Mouse (Mus musculus) hindbrain, embryonic 16.5 days (tissue): ENCODE measurements around the gene Camkmt. TPM values are rescaled to one million over a fixed set of nuclear protein-coding genes. Genes with fewer than 3 reads are reported as not detected.

ENCODE experiments used
- ATAC-seq: fragments of 200-750 bp; cut with Nextera tagmentation; 2 replicates; pipeline ENCODE4 v1.8.0; 2017; ENCODE audit warnings: moderate TSS enrichment, moderate library complexity
- H3K27ac ChIP-seq: fragments of 300-500 bp; sonication (generic); 2 replicates; pipeline ENCODE4 v1.5.1; 2014; ENCODE audit warnings: low read depth, mild to moderate bottlenecking, control low read depth, low read length, moderate library complexity
- H3K27me3 ChIP-seq: fragments of 300-500 bp; sonication (generic); replicated peaks from 2 replicates; pipeline ENCODE4 v1.6.1; 2014; ENCODE audit warnings: low read length; ENCODE audit not compliant: control insufficient read depth, insufficient read depth
- H3K36me3 ChIP-seq: fragments of 300-500 bp; sonication (generic); 2 replicates; pipeline ENCODE4 v1.6.1; 2014; ENCODE audit warnings: mild to moderate bottlenecking, low read length, moderate library complexity, mixed read lengths; ENCODE audit not compliant: control insufficient read depth, insufficient read depth
- H3K4me1 ChIP-seq: fragments of 300-500 bp; sonication (generic); 2 replicates; pipeline ENCODE4 v1.6.1; 2014; ENCODE audit warnings: low read depth, low read length; ENCODE audit not compliant: control insufficient read depth, insufficient read depth
- H3K4me2 ChIP-seq: fragments of 300-500 bp; sonication (generic); 2 replicates; pipeline ENCODE4 v1.6.1; 2014; ENCODE audit warnings: mild to moderate bottlenecking, low read length, control low read depth, moderate library complexity
- H3K4me3 ChIP-seq: fragments of 300-500 bp; sonication (generic); 2 replicates; pipeline ENCODE4 v1.5.1; 2014; ENCODE audit warnings: mild to moderate bottlenecking, low read length, control low read depth, moderate library complexity
- H3K9ac ChIP-seq: fragments of 300-500 bp; sonication (generic); 2 replicates; pipeline ENCODE4 v1.6.1; 2014; ENCODE audit warnings: low read depth, mild to moderate bottlenecking, control low read depth, low read length, moderate library complexity
- H3K9me3 ChIP-seq: fragments of 300-500 bp; sonication (generic); 2 replicates; pipeline ENCODE4 v1.6.1; 2014; ENCODE audit warnings: mild to moderate bottlenecking, low read length, moderate library complexity; ENCODE audit not compliant: control insufficient read depth
- WGBS: fragments of 180-500 bp; shearing (Covaris S2); extraction: QIAGEN DNeasy Blood & Tissue Kit; methylation state at CpG from one replicate; pipeline ENCODE4 v1.1.7; 2014; 5-methylcytosine and 5-hydroxymethylcytosine counted together
- polyA plus RNA-seq: library from polyadenylated mRNA; unstranded; fragments of >200 nt; fragmentation: Nextera tagmentation; extraction: Ambion mirVana; gene quantifications from 2 replicates; pipeline ENCODE4 v1.2.1, GENCODE M21; 2015

The Camkmt gene
- polyA plus RNA-seq, 1 experiment from 2014 or later, result 22.9 TPM

DNA sequence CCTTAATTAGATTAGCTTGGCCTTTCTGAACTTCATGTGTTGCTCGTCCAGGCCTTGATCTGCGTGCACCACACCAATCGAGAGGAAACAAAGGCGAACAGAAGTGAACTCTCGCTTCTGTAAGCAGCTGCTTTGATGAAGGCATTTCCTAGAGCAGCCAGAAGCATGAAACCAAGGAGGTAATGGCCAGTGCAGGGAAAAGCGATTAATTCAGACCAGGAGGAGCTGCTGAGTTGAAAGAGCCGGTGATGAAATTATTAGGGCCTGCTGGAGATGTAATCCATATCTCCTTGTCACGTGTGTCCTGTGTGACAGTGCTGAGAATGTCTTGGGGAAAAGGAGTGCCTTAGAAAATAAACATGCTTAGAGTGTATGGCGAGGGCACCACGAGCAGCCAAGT lies 228.0 kb downstream of the Camkmt start:
- 75% methylated on average over 10 of the region's 10 CpGs for WGBS
- Histone ChIP-seq H3K9me3 (no peaks in the 10 kb centered on the region), H3K4me3 (no peak overlapping the region), H3K36me3 (no peaks in the 10 kb centered on the region), H3K27me3 (no peaks in the 10 kb centered on the region), H3K4me1 (no peaks in the 10 kb centered on the region), H3K27ac (no peak overlapping the region), H3K9ac (no peak overlapping the region), H3K4me2 (no peak overlapping the region)
- no peak for ATAC-seq

DNA sequence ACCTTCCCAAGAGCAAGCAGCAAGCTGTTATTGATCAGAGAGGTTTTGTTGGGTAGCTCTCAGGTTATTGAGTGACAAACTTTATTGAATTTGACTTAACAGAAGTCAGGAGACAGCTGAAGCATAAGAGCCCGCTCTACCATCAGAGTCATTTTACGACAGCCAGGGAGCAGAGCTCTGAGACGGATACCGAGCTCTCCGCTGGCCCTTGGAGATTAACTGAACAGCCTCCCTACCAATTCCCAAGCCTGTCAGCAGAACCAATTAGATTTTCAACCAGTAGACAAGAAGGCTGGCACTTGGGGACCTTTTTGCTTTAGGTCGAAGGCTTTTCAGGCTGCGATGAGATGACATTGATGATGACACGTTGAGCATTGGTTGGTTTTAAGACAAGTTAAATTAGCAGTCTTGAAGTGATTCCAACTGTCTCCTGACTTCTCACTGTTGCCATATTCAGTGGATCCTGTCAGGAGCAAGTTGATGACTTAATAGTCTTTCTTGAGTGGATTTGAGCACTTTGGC lies 229.5 kb downstream of the Camkmt start:
- Histone ChIP-seq H3K36me3 (no peaks in the 10 kb centered on the region), H3K27me3 (no peaks in the 10 kb centered on the region), H3K4me2 (no peak overlapping the region), H3K27ac (no peak overlapping the region), H3K4me3 (no peak overlapping the region), H3K9ac (no peak overlapping the region), H3K4me1 (no peaks in the 10 kb centered on the region), H3K9me3 (no peaks in the 10 kb centered on the region)
- ATAC-seq, result no peak
- WGBS, result 72% methylated on average over 8 of the region's 8 CpGs

DNA sequence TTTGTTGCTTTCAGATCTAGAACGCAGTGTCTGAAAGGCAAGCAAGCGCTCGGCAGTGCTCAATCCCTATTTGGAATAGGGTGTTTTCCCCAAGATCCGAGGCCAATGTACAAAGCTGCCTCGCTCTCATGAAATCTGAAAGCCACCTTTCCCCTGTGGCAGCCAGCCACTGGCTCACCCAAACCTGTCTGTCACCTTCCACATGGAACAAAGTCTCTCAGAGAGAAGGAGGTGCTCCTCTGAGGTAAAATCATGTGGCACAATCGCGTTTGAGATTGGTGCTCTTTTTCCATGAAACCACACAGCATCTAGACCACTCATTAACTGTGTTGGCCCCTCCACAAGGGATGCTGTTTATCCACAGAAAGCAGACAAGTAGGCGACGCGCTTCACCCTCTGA lies 238.5 kb downstream of the Camkmt start:
- Histone ChIP-seq H3K4me3 (no peak overlapping the region), H3K9ac (no peak overlapping the region), H3K4me2 (no peak overlapping the region), H3K9me3 (no peaks in the 10 kb centered on the region), H3K27me3 (no peaks in the 10 kb centered on the region), H3K36me3 (no peaks in the 10 kb centered on the region), H3K4me1 (no peaks in the 10 kb centered on the region), H3K27ac (no peak overlapping the region)
- ATAC-seq, result no peak
- 93% methylated on average over 10 of the region's 10 CpGs for WGBS

GRCm38 (mm10) chr17:85335464-85335863 lies 245.1 kb downstream of the Camkmt start:
- ATAC-seq, result no peak

GRCm38 (mm10) chr17:85337666-85338065 lies 247.3 kb downstream of the Camkmt start:
- 82% methylated on average over 7 of the region's 7 CpGs for WGBS
- no peak overlapping the region for H3K27ac ChIP-seq
- H3K4me3 ChIP-seq, result no peak overlapping the region
- H3K4me2 ChIP-seq, result no peak overlapping the region
- H3K4me1 ChIP-seq, result no peaks in the 10 kb centered on the region
- H3K9me3 ChIP-seq, result no peaks in the 10 kb centered on the region
- no peaks in the 10 kb centered on the region for H3K27me3 ChIP-seq
- H3K9ac ChIP-seq, result no peak overlapping the region
- H3K36me3 ChIP-seq, result no peaks in the 10 kb centered on the region
- no peak for ATAC-seq

More at GRCm38 (mm10) chr17:85335464-85335863, 245.1 kb downstream of the Camkmt start:
- H3K27me3 ChIP-seq, result no peaks in the 10 kb centered on the region
- no peak overlapping the region for H3K9ac ChIP-seq
- no peaks in the 10 kb centered on the region for H3K9me3 ChIP-seq
- H3K36me3 ChIP-seq, result no peaks in the 10 kb centered on the region
- no peaks in the 10 kb centered on the region for H3K4me1 ChIP-seq
- WGBS, result 78% methylated on average over 10 of the region's 10 CpGs
- H3K4me2 ChIP-seq, result no peak overlapping the region
- no peak overlapping the region for H3K27ac ChIP-seq
- H3K4me3 ChIP-seq, result no peak overlapping the region

DNA sequence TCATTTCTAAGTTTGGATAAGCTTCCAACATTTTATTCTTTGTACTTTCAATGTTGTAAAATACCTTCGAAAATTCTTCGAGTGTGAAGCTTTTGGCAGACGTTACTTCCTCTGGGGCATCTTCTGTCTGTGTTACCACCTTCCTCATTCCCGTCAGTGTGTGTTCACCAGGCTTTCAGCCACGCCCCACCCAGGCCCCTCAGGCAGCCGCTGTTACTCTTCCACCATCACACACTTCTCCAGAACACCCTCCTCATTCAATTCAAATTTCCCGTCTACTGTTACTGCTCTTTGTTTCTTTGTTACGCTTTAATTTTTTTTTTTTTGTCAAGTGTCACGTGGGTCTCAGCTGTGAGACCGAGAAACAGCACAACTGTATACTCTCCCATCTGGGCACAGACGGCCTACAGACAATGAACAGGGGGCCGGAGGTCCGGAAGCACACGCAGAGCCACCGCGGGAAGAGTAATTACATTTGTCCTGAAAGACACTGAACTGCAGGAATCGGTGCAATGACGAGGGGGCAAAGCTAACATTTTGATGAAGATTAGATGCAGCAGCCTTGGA lies 250.9 kb downstream of the Camkmt start:
- WGBS, result 28% methylated on average over 18 of the region's 18 CpGs
- Histone ChIP-seq H3K4me2 (peak overlapping the region; percentile 30), H3K9ac (no peak overlapping the region), H3K4me1 (no peaks in the 10 kb centered on the region), H3K4me3 (no peak overlapping the region), H3K9me3 (no peaks in the 10 kb centered on the region), H3K27me3 (no peaks in the 10 kb centered on the region), H3K27ac (no peak overlapping the region), H3K36me3 (no peaks in the 10 kb centered on the region)
- no peak for ATAC-seq

DNA sequence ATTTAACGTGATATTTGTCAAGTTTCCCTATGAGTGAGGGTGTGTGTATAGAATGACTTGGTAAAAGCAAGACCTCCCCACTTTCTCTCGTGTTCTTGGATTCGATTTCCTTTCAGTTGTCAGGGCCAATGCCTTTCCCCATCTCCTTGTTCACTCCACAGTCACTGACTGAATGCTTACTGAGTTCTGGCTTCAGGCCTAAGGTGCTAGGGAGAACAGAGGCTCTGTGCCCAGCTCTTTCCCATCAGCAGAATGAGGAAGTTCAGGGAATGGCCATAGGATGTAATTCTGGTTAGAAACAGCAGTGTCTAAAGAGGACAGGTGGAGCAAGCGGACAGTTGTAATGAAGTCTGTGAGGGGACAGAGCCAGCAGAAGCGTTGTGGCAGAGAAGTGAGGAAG lies 252.1 kb downstream of the Camkmt start:
- no peaks in the 10 kb centered on the region for H3K36me3 ChIP-seq
- H3K27ac ChIP-seq, result no peak overlapping the region
- no peak overlapping the region for H3K4me2 ChIP-seq
- 86% methylated on average over 5 of the region's 5 CpGs for WGBS
- H3K9me3 ChIP-seq, result no peaks in the 10 kb centered on the region
- H3K27me3 ChIP-seq, result no peaks in the 10 kb centered on the region
- H3K4me1 ChIP-seq, result no peaks in the 10 kb centered on the region
- H3K9ac ChIP-seq, result no peak overlapping the region
- no peak overlapping the region for H3K4me3 ChIP-seq
- ATAC-seq, result no peak

DNA sequence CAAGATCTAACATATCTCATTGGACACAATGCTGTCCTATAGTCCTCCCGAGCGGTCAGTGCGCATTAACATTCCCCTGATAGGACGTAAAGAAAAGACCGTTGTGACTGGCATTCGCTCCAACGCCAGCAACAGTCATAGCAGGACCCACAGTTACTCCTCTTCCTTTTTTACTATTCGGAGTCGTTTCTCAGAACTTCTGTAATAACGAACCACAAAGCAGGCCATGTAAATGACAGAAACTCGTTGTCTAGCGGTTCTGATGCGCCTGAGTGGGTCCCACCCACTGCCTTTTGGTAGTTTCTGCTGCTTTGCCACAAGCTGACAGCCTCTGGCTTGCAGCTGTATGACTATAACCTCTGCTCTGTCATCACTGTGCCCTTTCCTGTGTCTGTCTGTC lies 253.1 kb downstream of the Camkmt start:
- no peaks in the 10 kb centered on the region for H3K36me3 ChIP-seq
- WGBS, result 78% methylated on average over 13 of the region's 13 CpGs
- H3K9ac ChIP-seq, result no peak overlapping the region
- H3K4me3 ChIP-seq, result no peak overlapping the region
- no peaks in the 10 kb centered on the region for H3K9me3 ChIP-seq
- H3K27me3 ChIP-seq, result no peaks in the 10 kb centered on the region
- no peaks in the 10 kb centered on the region for H3K4me1 ChIP-seq
- no peak overlapping the region for H3K27ac ChIP-seq
- no peak overlapping the region for H3K4me2 ChIP-seq
- no peak for ATAC-seq

DNA sequence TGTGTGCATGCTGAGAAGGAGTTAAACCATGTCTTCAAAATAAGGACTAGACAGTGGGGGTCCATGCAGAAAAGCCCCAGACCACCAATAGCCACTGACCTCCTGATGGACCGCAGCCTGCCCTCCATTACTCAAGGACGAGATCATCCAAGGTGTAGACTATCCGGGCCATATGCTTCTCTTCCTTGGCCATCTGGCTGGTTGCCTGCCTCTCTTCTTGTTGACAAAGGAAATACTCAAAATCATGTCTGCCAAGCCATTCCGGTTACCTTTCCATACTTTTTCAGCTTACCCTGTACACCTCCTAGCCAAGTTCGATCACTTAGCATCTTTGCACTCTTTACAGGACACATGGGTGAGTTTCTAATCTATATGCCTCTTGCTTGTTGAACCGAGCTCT lies 256.3 kb downstream of the Camkmt start:
- no peaks in the 10 kb centered on the region for H3K27me3 ChIP-seq
- no peaks in the 10 kb centered on the region for H3K36me3 ChIP-seq
- H3K4me3 ChIP-seq, result no peak overlapping the region
- no peak overlapping the region for H3K9ac ChIP-seq
- no peak overlapping the region for H3K4me2 ChIP-seq
- no peak overlapping the region for H3K27ac ChIP-seq
- 89% methylated on average over 6 of the region's 6 CpGs for WGBS
- no peak for ATAC-seq
- no peaks in the 10 kb centered on the region for H3K4me1 ChIP-seq
- no peaks in the 10 kb centered on the region for H3K9me3 ChIP-seq
